Comparison of ENCODE assay signal across 20 mouse cellular contexts in genomic region chr11:61774551-61775149, GRCm38 (mm10). TPM values are rescaled to one million over a fixed set of nuclear protein-coding genes. Genes with fewer than 3 reads are reported as not detected.
DNase-seq lines count a peak whose midpoint lies in the region; ATAC-seq and TF ChIP-seq lines count a peak whose summit lies in the region.
"Had no signal": no experiment of that assay in that cellular context is flagged by ENCODE, and none has a peak within 500 bp of the region (broad histone marks: within the 10 kb centered on the region; RNA-seq: fewer than 3 reads in every experiment).

No protein-coding gene starts in this region.

- no peaks in the 10 kb centered on the region for H3K27me3 ChIP-seq in CH12.LX (replicated peaks)
- H3K27me3 ChIP-seq: heart, embryonic 12.5 days had no signal

- no peak overlapping the region for H3K4me3 ChIP-seq in left cerebral cortex, adult 2 months
- no peak overlapping the region for H3K4me3 ChIP-seq in CH12.LX (replicated peaks in 1 of 3; ENCODE audit: low read depth in 2 of 3, low read length in 2 of 3, poor library complexity in 1 of 3)
- H3K4me3 ChIP-seq: embryonic facial prominence, embryonic 10.5 days; erythroblast, embryonic 14.5 days; heart, embryonic 12.5 days; midbrain, embryonic 10.5 days had no signal

- peak overlapping the region; percentile 56; the same call in 1 of the 2 replicates for H3K27ac ChIP-seq in left cerebral cortex, adult 2 months
- H3K27ac ChIP-seq in CH12.LX (ENCODE audit: insufficient read depth, low read depth), result no peak overlapping the region
- H3K27ac ChIP-seq: embryonic facial prominence, embryonic 10.5 days; hindbrain, postnatal 0 days; midbrain, embryonic 10.5 days had no signal

- no peaks in the 10 kb centered on the region for H3K79me2 ChIP-seq in CH12.LX (replicated peaks; ENCODE audit: control insufficient read depth, extremely low read depth, insufficient read depth, poor library complexity, severe bottlenecking)

- in situ Hi-C loops in CH12.LX (cut with MboI; ENCODE audit: low pct_ligation_motif_present, low pct_unique_long_range_greater_than_20kb, low sequenced_read_pairs), result no loop called here

- peaks cover 2 to 14% of the 10 kb centered on the region in 2 experiments for H3K36me3 ChIP-seq in CH12.LX (replicated peaks in 1 of 2; ENCODE audit: control insufficient read depth in 1 of 2, insufficient read depth in 1 of 2, low read length in 1 of 2)

- dilution Hi-C loops in CH12.LX (cut with MboI; ENCODE audit: extremely low pct_ligation_motif_present, extremely low pct_unique_long_range_greater_than_20kb, low sequenced_read_pairs), result no loop called here

- H3K9me3 ChIP-seq in CH12.LX (replicated peaks; ENCODE audit: low read length), result no peaks in the 10 kb centered on the region
- H3K9me3 ChIP-seq: embryonic facial prominence, embryonic 10.5 days; heart, embryonic 12.5 days; midbrain, embryonic 10.5 days had no signal

- ATAC-seq in inflammation-experienced regulatory T-cells, adult 6 months, result no peak
- ATAC-seq: forebrain, postnatal 0 days; hindbrain, postnatal 0 days had no signal

- no peak for TF ChIP-seq EP300 in CH12.LX (IDR thresholded peaks at IDR 0.05; ENCODE audit: low read length)

- H3K4me1 ChIP-seq in CH12.LX (ENCODE audit: control insufficient read depth in 1 of 2, insufficient read depth in 2 of 2), result peaks cover 0 to 10% of the 10 kb centered on the region in 2 experiments; a peak in 2 of 4 replicates
- H3K4me1 ChIP-seq: embryonic facial prominence, embryonic 10.5 days; heart, embryonic 12.5 days; midbrain, embryonic 10.5 days had no signal

- no peak overlapping the region for H3K4me2 ChIP-seq in CH12.LX (ENCODE audit: insufficient read depth, low read depth, poor library complexity, severe bottlenecking)
- H3K4me2 ChIP-seq: heart, embryonic 12.5 days; lung, embryonic 14.5 days had no signal

- DNase-seq in left cerebral cortex, adult 2 months (ENCODE audit: extremely low spot score in 1 of 2, low spot score in 2 of 2), result no peak
- DNase-seq in left cerebral cortex, adult 8-10 months (ENCODE audit: low spot score in 2 of 2), result no peak
- DNase-seq in 416B (ENCODE audit: low read depth) (peak; percentile 16), CH12.LX (ENCODE audit: extremely low read depth) (peak; percentile 13)
- DNase-seq in layer of hippocampus, postnatal 14 days (ENCODE audit: low spot score in 2 of 2), result peak; percentile 28 to 64
- no peak for DNase-seq in spleen, postnatal 4 days (ENCODE audit: low spot score in 2 of 2)
- DNase-seq: adrenal gland, postnatal 14 days; cerebellum, adult 9-11 months; forebrain, postnatal 0 days; gastrocnemius, postnatal 25 days; heart, postnatal 4 days; lung, embryonic 14.5 days; thymus, postnatal 14 days had no signal

- no peak for TF ChIP-seq POLR2A in CH12.LX (IDR thresholded peaks at IDR 0.05; ENCODE audit: low read depth, low read length)

- intact Hi-C loops in left cerebral cortex, adult 2 months (cut with DNase I), result no loop called here

- no peak overlapping the region for H3K9ac ChIP-seq in CH12.LX (ENCODE audit: insufficient read depth, low read depth)
- H3K9ac ChIP-seq: forebrain, postnatal 0 days; heart, embryonic 12.5 days; lung, embryonic 14.5 days had no signal

- TF ChIP-seq CTCF in left cerebral cortex, adult 2 months (IDR thresholded peaks at IDR 0.05), result no peak; the same call in 1 of the 2 replicates
- no peak for TF ChIP-seq CTCF in CH12.LX (conservative IDR thresholded peaks at IDR 0.05 in 1 of 2, IDR thresholded peaks at IDR 0.05 in 1 of 2; ENCODE audit: low read depth in 2 of 2, low read length in 2 of 2)

- no peak for TF ChIP-seq RAD21 in CH12.LX (IDR thresholded peaks at IDR 0.05; ENCODE audit: low read depth, low read length)

TF ChIP-seq in CH12.LX, 34 proteins besides CTCF, POLR2A, EP300 and RAD21:
- TF ChIP-seq POLR2AphosphoS2 (IDR thresholded peaks at IDR 0.05; ENCODE audit: low read depth, low read length), result no peak
- peak; percentile 66 for TF ChIP-seq ELF1 (IDR thresholded peaks at IDR 0.05; ENCODE audit: low read depth, low read length)

RNA-seq across cellular contexts. Expression of gene Prpsap2, which starts 12.8 kb away (rescaled TPM):
- total RNA-seq in left cerebral cortex, adult 2 months (2021), result 10 to 100 TPM; 37.1 to 38.0 TPM
- total RNA-seq in left cerebral cortex, adult 8-10 months (2022), result 10 to 100 TPM; 43.6 to 47.8 (median 45.3) TPM
- total RNA-seq in CH12.LX (2012; rRNA removed) (67.5 and 69.3 TPM in 2 replicates), CH12.LX (2014; rRNA removed) (150 and 157 TPM in 2 replicates)
- polyA plus RNA-seq in CH12.LX (2012; ENCODE audit: insufficient read length, low read depth), result 81.8 and 85.6 TPM in 2 replicates
- 10 to 100 TPM; 40.8 to 45.7 TPM for total RNA-seq in layer of hippocampus, postnatal 14 days (2021)
- 10 to 100 TPM; 25.4 to 34.4 (median 31.2) TPM for polyA plus RNA-seq in inflammation-experienced regulatory T-cells, adult 6 months (2017; shearing (Covaris generic))

RNA-seq across cellular contexts. Expression of gene Slc5a10, which starts 54.0 kb away (rescaled TPM):
- total RNA-seq in left cerebral cortex, adult 2 months (2021), result not detected
- under 1 TPM in 3 of 4 experiments, not detected in 1; 0.20 to 0.33 (median 0.32) TPM for total RNA-seq in left cerebral cortex, adult 8-10 months (2022)
- total RNA-seq in CH12.LX (2012; rRNA removed) (0.55 and 1.4 TPM in 2 replicates), CH12.LX (2014; rRNA removed) (0.61 and 0.70 TPM in 2 replicates)
- 1.3 and 1.6 TPM in 2 replicates for polyA plus RNA-seq in CH12.LX (2012; ENCODE audit: insufficient read length, low read depth)
- total RNA-seq in layer of hippocampus, postnatal 14 days (2021), result under 1 TPM; 0.48 to 0.64 TPM
- under 1 TPM in 1 of 3 experiments, not detected in 2; 0.38 TPM for polyA plus RNA-seq in inflammation-experienced regulatory T-cells, adult 6 months (2017; shearing (Covaris generic))
- total RNA-seq: adrenal gland, postnatal 14 days; gastrocnemius, postnatal 25 days; heart, postnatal 4 days had no signal
- polyA plus RNA-seq: embryonic facial prominence, embryonic 10.5 days; erythroblast, embryonic 14.5 days; heart, embryonic 12.5 days; lung, embryonic 14.5 days; midbrain, embryonic 10.5 days; stomach, embryonic 14.5 days had no signal

Comparison
In these comparisons a context has a peak if more than half of its experiments do, and no peak if none do; other contexts are left out.
1. DNase-seq: peak in 416B (single experiment), CH12.LX (single experiment) and layer of hippocampus, postnatal 14 days (2 of 2); none in left cerebral cortex, adult 2 months (0 of 2), left cerebral cortex, adult 8-10 months (0 of 2) and spleen, postnatal 4 days (0 of 2).